Mouse (Mus musculus) limb, embryonic 13.5 days (tissue): ENCODE data around the gene Olfr1240. TPM values are rescaled to one million over a fixed set of nuclear protein-coding genes. Genes with fewer than 3 reads are reported as not detected.

Experiments used
- ATAC-seq: fragments of 200-750 bp; cut with Nextera tagmentation; 2 replicates; pipeline ENCODE4 v1.8.0; 2017; ENCODE audit warnings: low read depth, moderate number of reproducible peaks, moderate TSS enrichment; ENCODE audit not compliant: low FRiP score
- H3K27ac ChIP-seq: fragments of 300-500 bp; sonication (generic); 2 replicates; pipeline ENCODE4 v1.5.1; 2015; ENCODE audit warnings: inconsistent platforms, mild to moderate bottlenecking, moderate library complexity
- H3K27me3 ChIP-seq: fragments of 300-500 bp; sonication (generic); 2 replicates; pipeline ENCODE4 v1.6.1; 2015; ENCODE audit warnings: mild to moderate bottlenecking, inconsistent platforms
- H3K36me3 ChIP-seq: fragments of 300-500 bp; sonication (generic); 2 replicates; pipeline ENCODE4 v1.6.1; 2015; ENCODE audit warnings: inconsistent platforms, mild to moderate bottlenecking, moderate library complexity
- H3K4me1 ChIP-seq: fragments of 300-500 bp; sonication (generic); 2 replicates; pipeline ENCODE4 v1.6.1; 2015; ENCODE audit warnings: inconsistent platforms
- H3K4me2 ChIP-seq: fragments of 300-500 bp; sonication (generic); replicated peaks from 2 replicates; pipeline ENCODE4 v1.6.1; 2015; ENCODE audit warnings: inconsistent platforms, mild to moderate bottlenecking, moderate library complexity
- H3K4me3 ChIP-seq: fragments of 300-500 bp; sonication (generic); 2 replicates; pipeline ENCODE4 v1.5.1; 2015; ENCODE audit warnings: moderate library complexity, mild to moderate bottlenecking, inconsistent platforms
- H3K9ac ChIP-seq: fragments of 300-500 bp; sonication (generic); 2 replicates; pipeline ENCODE4 v1.6.1; 2015; ENCODE audit warnings: mild to moderate bottlenecking, inconsistent platforms
- H3K9me3 ChIP-seq: fragments of 300-500 bp; sonication (generic); 2 replicates; pipeline ENCODE4 v1.6.1; 2016; ENCODE audit warnings: inconsistent platforms
- WGBS: fragments of 180-500 bp; shearing (Covaris S2); methylation state at CpG from one replicate; pipeline ENCODE4 v1.1.7; 2015; 5-methylcytosine and 5-hydroxymethylcytosine counted together
- polyA plus RNA-seq: library from polyadenylated mRNA; unstranded; fragments of >200 nt; fragmentation: Nextera tagmentation; extraction: Ambion mirVana; gene quantifications from 2 replicates; pipeline ENCODE4 v1.2.1, GENCODE M21; 2015

Gene Olfr1240
- polyA plus RNA-seq: not detected in 2 replicates

DNA sequence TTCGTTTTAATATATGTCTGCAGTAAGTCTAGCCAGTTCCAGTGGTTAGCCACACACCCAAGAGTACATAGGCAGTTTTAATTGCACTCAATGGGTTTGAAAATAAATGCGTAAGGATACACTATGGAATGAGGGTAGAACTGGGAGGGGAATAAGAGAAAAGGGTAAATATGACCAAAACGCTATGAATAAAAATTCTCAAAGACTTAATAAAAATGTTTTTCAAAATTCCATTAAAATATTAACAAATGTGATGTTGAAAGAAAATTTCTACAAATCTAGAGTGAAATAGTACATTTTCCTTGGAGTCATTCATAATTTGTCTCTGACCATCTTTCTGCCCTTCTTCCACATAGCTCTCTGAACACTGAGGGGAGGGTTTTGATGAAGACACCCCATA, at the start of gene Olfr1240:
Olfr1240 (minus strand) TSS at position 101 of the 400 bp plus-strand sequence.
- H3K9ac ChIP-seq: no peak within 1 kb of the TSS
- H3K9me3 ChIP-seq: no peaks in the 10 kb centered on the region
- WGBS: 81% methylated on average over 3 of the region's 3 CpGs

DNA sequence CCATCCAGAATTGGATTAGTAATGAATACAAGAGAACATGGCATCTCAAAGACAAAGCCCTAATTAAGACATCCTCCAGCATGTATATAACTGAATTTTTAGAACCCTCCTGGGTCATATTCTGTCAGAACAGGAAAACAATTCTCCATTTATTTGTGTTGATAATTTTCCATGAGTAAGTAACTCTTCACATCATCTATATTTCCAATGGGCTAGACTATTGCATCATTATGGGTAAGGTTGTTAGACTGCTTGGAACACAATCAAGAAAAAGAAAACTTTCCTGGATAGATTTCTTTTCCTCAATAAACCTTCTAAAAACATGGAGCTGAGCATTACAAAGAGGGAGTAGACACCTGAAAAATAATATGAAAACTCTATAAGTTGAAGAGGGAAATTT, 44.2 kb upstream of the Olfr1240 start, which contains the start of gene Olfr1241:
Olfr1241 (minus strand) TSS at position 101 of the 400 bp plus-strand sequence.
- Histone ChIP-seq H3K36me3 (no peaks in the 10 kb centered on the region), H3K9ac (no peak within 1 kb of the TSS), H3K4me2 (no peak within 1 kb of the TSS), H3K4me1 (no peaks in the 10 kb centered on the region), H3K27me3 (no peaks in the 10 kb centered on the region), H3K9me3 (no peaks in the 10 kb centered on the region), H3K27ac (no peak within 1 kb of the TSS), H3K4me3 (no peak within 1 kb of the TSS)
- no peak for ATAC-seq

More for the DNA sequence above, at the start of gene Olfr1240:
- Histone ChIP-seq H3K27ac (no peak within 1 kb of the TSS), H3K27me3 (no peaks in the 10 kb centered on the region), H3K4me2 (no peak within 1 kb of the TSS), H3K4me1 (no peaks in the 10 kb centered on the region), H3K4me3 (no peak within 1 kb of the TSS), H3K36me3 (no peaks in the 10 kb centered on the region)
- no peak for ATAC-seq

DNA sequence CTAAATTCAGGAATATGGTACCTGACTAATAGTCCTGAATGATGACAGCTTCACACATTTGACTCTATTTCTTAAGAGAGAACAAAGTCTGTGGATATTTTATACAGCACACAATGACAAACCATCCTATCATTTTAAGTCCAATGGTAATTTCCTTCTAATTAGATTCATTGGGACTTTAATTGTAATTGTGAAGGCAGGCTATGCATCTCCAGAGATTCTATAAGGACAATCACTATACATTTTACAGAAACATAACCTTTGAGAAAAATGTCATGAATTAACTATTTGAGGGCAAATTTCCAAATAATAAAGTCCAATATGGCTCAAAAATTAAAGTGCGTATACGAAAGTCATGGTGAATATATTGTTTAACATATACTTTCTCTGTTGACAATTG, 22.5 kb downstream of the Olfr1240 start, which contains the start of gene Olfr1239:
Olfr1239 (minus strand) TSS at position 101 of the 400 bp plus-strand sequence.
- no peaks in the 10 kb centered on the region for H3K9me3 ChIP-seq
- 95% methylated on average over 2 of the region's 2 CpGs for WGBS
- no peak within 1 kb of the TSS for H3K4me2 ChIP-seq
- ATAC-seq: no peak
- H3K27me3 ChIP-seq: no peaks in the 10 kb centered on the region
- H3K36me3 ChIP-seq: no peaks in the 10 kb centered on the region
- no peaks in the 10 kb centered on the region for H3K4me1 ChIP-seq
- H3K4me3 ChIP-seq: no peak within 1 kb of the TSS
- H3K9ac ChIP-seq: no peak within 1 kb of the TSS
- H3K27ac ChIP-seq: no peak within 1 kb of the TSS

DNA sequence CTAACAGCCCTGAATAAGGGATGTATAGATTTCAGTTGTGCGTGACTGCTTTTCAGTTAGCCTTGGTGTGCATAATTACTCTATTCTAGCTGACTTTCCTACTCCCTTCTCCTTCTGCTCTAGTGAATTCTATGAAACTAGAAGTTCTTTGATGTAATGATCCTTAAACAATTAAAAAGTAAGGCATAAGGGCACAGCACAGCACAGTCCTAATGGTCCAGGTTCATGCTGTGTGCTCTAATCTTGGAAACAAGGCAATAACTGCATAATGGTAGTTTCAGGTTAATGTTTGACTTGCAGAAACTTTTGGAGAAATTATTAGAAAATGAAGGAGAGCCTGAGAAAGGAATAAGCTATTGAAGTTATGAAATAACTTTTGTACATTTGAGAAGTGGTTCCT, 28.2 kb downstream of the Olfr1240 start:
- no peaks in the 10 kb centered on the region for H3K36me3 ChIP-seq
- H3K4me2 ChIP-seq: no peak overlapping the region
- H3K4me1 ChIP-seq: no peaks in the 10 kb centered on the region
- H3K9ac ChIP-seq: no peak overlapping the region
- H3K9me3 ChIP-seq: no peaks in the 10 kb centered on the region
- 86% methylated on average over 1 of the region's 1 CpGs for WGBS
- no peak overlapping the region for H3K27ac ChIP-seq
- no peak overlapping the region for H3K4me3 ChIP-seq
- no peak for ATAC-seq
- no peaks in the 10 kb centered on the region for H3K27me3 ChIP-seq

DNA sequence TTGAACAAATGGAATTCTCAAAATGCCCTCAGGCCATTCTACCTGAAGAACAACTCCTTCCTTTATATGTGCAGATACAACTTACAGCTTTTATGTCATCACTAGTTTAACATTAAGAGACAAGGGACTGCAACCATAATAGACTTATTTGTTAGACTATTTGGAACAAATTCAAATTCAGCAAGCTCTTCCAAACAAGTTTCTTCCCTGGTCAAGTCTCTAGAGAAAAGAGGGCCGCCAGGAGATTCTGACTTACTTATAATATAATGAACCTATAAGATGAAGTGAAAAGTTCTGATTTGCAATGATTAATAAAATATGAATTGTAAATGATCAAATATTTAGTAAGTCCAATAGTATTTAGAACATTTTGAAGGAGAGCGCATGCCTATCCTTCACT, 33.2 kb downstream of the Olfr1240 start, which contains the start of gene Olfr1238:
Olfr1238 (minus strand) TSS at position 101 of the 400 bp plus-strand sequence.
- H3K9me3 ChIP-seq: no peaks in the 10 kb centered on the region
- WGBS: 88% methylated on average over 2 of the region's 2 CpGs
- no peak for ATAC-seq

GRCm38 (mm10) chr2:89400882-89401281, 41.9 kb downstream of the Olfr1240 start:
- ATAC-seq: no peak
- WGBS: 68% methylated on average over 1 of the region's 1 CpGs
- Histone ChIP-seq H3K4me3 (no peak overlapping the region), H3K36me3 (no peaks in the 10 kb centered on the region), H3K27me3 (no peaks in the 10 kb centered on the region), H3K27ac (no peak overlapping the region), H3K4me2 (no peak overlapping the region), H3K9ac (no peak overlapping the region), H3K4me1 (no peaks in the 10 kb centered on the region), H3K9me3 (no peaks in the 10 kb centered on the region)

More for the DNA sequence above, 33.2 kb downstream of the Olfr1240 start, which contains the start of gene Olfr1238:
- H3K4me2 ChIP-seq: no peak within 1 kb of the TSS
- no peaks in the 10 kb centered on the region for H3K36me3 ChIP-seq
- H3K4me1 ChIP-seq: no peaks in the 10 kb centered on the region
- H3K27me3 ChIP-seq: no peaks in the 10 kb centered on the region
- no peak within 1 kb of the TSS for H3K27ac ChIP-seq
- no peak within 1 kb of the TSS for H3K9ac ChIP-seq
- H3K4me3 ChIP-seq: no peak within 1 kb of the TSS

Other genes starting within 250 kb of the Olfr1240 start
- not detected in 2 replicates for gene Olfr1226, start 243.0 kb downstream of the Olfr1240 start, polyA plus RNA-seq
- not detected in 2 replicates for gene Olfr1228, start 188.9 kb downstream of the Olfr1240 start, polyA plus RNA-seq
- gene Olfr1229, start 155.0 kb downstream of the Olfr1240 start, polyA plus RNA-seq: not detected in 2 replicates
- not detected in 2 replicates for gene Olfr1230, start 145.7 kb downstream of the Olfr1240 start, polyA plus RNA-seq
- not detected in 2 replicates for gene Olfr1231, start 135.9 kb downstream of the Olfr1240 start, polyA plus RNA-seq
- gene Olfr1232, start 113.3 kb downstream of the Olfr1240 start, polyA plus RNA-seq: not detected in 2 replicates
- not detected in 2 replicates for gene Olfr1233, start 100.6 kb downstream of the Olfr1240 start, polyA plus RNA-seq
- not detected in 2 replicates for gene Olfr1234, start 78.1 kb downstream of the Olfr1240 start, polyA plus RNA-seq
- gene Olfr1238, start 33.3 kb downstream of the Olfr1240 start, polyA plus RNA-seq: not detected in 2 replicates
- gene Olfr1239, start 22.6 kb downstream of the Olfr1240 start, polyA plus RNA-seq: not detected in 2 replicates
- not detected in 2 replicates for gene Olfr1241, start 44.1 kb upstream of the Olfr1240 start, polyA plus RNA-seq
- gene Olfr1242, start 55.3 kb upstream of the Olfr1240 start, polyA plus RNA-seq: not detected in 2 replicates
- gene Olfr1243, start 88.5 kb upstream of the Olfr1240 start, polyA plus RNA-seq: not detected in 2 replicates
- not detected in 2 replicates for gene Olfr1245, start 135.4 kb upstream of the Olfr1240 start, polyA plus RNA-seq
- not detected in 2 replicates for gene Olfr1246, start 150.2 kb upstream of the Olfr1240 start, polyA plus RNA-seq
- not detected in 2 replicates for gene Olfr1247, start 171.1 kb upstream of the Olfr1240 start, polyA plus RNA-seq
- gene Olfr1248, start 175.2 kb upstream of the Olfr1240 start, polyA plus RNA-seq: not detected in 2 replicates
- gene Olfr1249, start 192.0 kb upstream of the Olfr1240 start, polyA plus RNA-seq: not detected in 2 replicates
- gene Olfr1250, start 218.5 kb upstream of the Olfr1240 start, polyA plus RNA-seq: not detected in 2 replicates
- gene Olfr1251, start 228.9 kb upstream of the Olfr1240 start, polyA plus RNA-seq: not detected in 2 replicates